Mouse (Mus musculus) frontal cortex, postnatal 36 days (tissue): ENCODE results near the gene Col6a3.

Experiments used
- DNase-seq, 2 experiments: peaks; one replicate each; pipeline ENCODE4 v3.0.0; 2022; ENCODE audit warnings: low spot score in 2 of 2

Col6a3 gene

GRCm38 (mm10) chr1:90843836-90844235 lies at the start of gene Col6a3:
Gene Col6a3 (minus strand): TSS chr1:90843971.
- peak in 1 of 2 experiments; percentile 8 for DNase-seq

DNA sequence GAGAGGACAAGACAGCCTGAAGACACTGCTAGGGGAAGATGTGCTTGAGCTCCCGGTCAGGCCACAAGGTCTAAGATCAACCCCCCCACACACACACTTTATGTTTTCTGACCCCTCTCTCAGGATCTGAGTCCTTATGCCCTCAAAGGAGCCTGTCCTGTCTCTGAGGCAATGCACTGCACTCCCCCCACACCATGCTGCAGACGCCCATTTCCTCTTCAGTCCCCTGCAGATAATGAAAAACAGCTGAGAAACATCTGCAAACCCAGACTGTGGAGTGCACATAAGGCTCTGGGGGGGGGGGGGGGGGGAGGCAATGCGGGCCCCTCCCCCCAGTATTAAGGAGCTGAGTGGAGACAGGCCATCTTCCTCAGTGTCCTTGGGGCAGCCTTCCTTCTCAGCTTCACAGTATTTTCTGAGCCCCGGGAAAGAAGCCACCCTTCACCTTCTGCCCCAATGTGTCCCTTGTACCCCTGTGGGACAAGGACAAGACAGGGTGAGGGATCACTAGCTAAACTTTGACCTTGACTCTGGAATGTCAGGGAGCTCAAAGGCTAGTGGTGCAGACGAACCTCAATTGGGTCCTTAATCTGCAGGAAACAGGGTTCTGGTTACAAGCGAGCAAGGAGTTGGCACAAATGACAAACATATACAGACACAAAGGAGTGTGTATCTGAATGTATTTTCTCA lies 42.1 kb upstream of the Col6a3 start:
- no peak for DNase-seq

- DNase-seq: no peak
These were observed 32.9 kb upstream of the Col6a3 start for GRCm38 (mm10) chr1:90876486-90877270.

GRCm38 (mm10) chr1:90875961-90876360 lies 32.2 kb upstream of the Col6a3 start:
- DNase-seq: no peak

- DNase-seq: no peak
These were observed 31.6 kb upstream of the Col6a3 start for GRCm38 (mm10) chr1:90875371-90875770.

DNA sequence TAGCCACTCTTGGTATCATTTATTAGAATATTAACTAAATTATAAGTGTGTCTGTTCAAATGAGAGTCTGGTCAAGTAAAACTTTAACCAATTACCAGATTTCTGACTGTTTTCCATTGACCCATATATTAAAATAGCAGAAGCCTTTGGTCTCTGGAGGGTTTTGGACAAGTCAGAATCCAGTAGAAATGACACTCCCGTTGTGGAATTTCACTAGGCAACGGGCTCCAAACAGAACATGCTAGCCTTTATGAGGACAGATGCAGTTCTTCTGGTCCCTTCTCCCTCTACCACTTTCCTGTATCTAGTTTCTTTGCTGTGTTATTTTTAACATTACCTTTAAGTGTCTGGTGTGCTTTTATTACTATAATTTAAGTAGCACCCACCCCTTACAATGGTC lies 26.8 kb upstream of the Col6a3 start:
- no peak for DNase-seq

DNA sequence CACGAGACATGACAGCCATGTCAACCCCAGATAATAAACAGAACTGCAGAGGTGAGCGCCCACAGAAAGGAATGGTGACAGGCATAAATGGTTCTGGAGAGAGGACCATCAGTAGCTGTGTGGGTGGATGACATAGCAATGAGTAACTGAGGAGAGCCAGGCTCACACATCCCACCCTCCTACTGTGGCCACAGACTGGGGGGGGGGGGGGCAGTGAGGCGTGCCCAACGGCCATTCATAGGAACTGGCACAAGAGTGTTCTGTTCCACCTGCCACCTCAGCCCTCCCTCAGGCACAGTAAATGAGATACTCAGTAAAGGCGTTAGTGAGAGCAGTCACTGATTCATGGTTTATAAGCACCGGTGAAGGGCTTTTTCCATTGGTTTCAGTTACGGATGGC lies 23.0 kb upstream of the Col6a3 start:
- no peak for DNase-seq

DNA sequence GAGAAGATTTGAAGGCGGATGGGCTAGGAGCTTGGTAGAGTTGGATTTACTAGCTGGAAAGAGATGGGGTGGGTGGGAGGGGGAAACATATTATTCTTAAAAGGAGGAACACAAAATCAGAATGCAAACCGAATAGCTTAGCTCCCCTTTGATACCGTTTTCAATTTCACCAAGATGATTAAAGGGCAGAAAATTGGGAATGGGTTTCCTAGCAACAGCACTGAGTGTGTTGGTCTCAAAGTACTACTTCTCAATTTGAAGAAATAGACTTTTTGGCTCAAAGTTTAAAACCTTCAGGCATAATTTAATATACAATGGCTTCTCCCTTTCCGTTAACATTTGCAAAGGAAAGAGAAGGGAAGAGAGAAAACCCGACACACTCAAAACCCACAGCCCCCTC lies 12.1 kb upstream of the Col6a3 start:
- DNase-seq: no peak

- peak; percentile 24 to 37 for DNase-seq
These were observed 6.1 kb upstream of the Col6a3 start for GRCm38 (mm10) chr1:90849836-90850235.

GRCm38 (mm10) chr1:90845206-90845605 lies 1.4 kb upstream of the Col6a3 start:
- no peak for DNase-seq

GRCm38 (mm10) chr1:90842789-90843587 lies 783 bp downstream of the Col6a3 start:
- DNase-seq: no peak

- DNase-seq: peak; percentile 64 to 67
These were observed 3.5 kb downstream of the Col6a3 start for GRCm38 (mm10) chr1:90840250-90840649.

DNA sequence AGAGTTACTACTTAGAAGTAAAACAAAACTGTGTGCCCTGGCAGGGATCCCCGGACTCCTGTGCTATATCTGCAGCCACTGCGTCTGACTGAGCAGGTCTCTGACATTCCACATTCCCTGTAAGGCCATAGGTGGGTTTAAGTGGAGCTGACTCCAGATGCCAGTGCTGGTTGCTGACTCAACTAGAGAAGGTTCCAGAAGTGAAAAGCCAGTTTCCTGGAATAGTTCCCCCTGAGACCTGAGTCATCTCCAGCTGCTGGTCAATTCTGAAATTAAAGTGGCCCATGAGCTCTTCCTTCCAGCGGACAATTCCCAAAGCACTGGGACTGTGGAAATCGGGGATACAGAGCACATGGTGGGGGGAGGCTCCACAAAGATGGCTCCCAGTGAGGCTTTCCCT lies 5.1 kb downstream of the Col6a3 start:
- DNase-seq: no peak

DNA sequence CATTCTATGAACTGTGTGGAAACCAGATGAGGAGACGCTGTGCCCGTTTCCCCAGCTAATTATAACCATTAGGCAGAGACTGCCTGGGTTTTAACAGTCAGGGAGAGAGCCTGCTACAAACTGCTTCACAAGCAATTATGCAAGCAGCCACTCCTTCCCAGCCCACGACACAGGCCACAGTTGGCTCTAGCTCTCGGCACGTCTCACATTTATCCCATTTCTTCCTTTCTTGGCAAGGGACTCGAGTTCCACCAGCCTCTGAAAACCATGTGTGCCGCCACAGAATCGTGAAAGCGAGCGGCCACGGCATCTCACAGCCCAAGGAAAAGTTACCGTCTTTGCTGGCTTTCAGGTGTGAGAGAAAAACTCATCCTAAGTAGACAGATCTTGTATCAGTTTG lies 5.5 kb downstream of the Col6a3 start:
- DNase-seq: peak; percentile 71 to 81

GRCm38 (mm10) chr1:90836178-90836740 lies 7.5 kb downstream of the Col6a3 start:
- DNase-seq: no peak

DNA sequence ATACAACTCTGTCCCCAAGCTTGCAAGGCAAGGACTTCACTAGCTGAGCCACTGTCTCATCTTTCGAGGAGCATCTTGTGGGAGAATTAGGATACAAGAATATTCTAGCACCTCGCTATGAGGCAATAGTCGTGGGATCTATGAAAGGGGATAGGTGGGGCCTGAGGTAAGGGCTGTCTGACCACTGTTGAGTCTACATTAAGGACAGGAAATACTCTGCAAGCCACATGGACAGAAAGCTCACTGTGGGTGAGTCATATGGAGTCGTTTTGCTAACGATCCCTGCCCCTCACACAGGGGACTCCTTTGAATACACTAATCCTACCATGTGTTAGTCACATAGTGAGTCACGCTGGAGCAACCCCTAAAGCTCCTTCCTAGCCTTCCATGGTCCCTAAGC lies 9.1 kb downstream of the Col6a3 start:
- no peak for DNase-seq

GRCm38 (mm10) chr1:90830006-90830405 lies 13.8 kb downstream of the Col6a3 start:
- peak in 1 of 2 experiments; percentile 10 for DNase-seq

- DNase-seq: no peak
These were observed 30.5 kb downstream of the Col6a3 start for GRCm38 (mm10) chr1:90813226-90813625.

GRCm38 (mm10) chr1:90808930-90809329 lies 34.8 kb downstream of the Col6a3 start:
- peak; percentile 6 to 10 for DNase-seq

DNA sequence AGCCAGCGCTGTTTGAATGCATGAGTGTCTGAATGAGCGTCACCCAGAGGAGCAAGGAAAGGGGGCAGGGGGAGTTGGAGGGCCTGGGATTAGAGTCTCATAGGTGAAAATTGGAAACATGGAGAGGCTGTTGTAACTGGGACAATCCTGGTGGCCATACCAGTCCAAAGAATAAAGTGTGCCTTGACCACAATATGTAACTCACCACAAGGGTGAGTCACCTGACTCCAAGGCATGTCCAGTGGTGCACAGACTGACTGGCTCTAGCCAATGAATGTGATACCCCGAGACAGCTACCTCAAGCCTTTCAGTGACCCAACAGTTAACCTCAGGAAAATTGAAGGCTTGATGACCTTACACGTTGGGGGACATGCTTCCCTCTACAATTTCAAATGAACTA lies 40.7 kb downstream of the Col6a3 start:
- no peak for DNase-seq

GRCm38 (mm10) chr1:90801067-90801466 lies 42.7 kb downstream of the Col6a3 start:
- no peak for DNase-seq

- DNase-seq: no peak
These were observed 43.3 kb downstream of the Col6a3 start for GRCm38 (mm10) chr1:90800466-90800865.
